24 mouse cellular contexts compared by ENCODE assay signal in genomic region chr2:60534755-60535154, GRCm38 (mm10). TPM values are rescaled to one million over a fixed set of nuclear protein-coding genes. Genes with fewer than 3 reads are reported as not detected.
"Had no signal": no experiment of that assay in that cellular context is flagged by ENCODE, and none has a peak within 500 bp of the region (broad histone marks: within the 10 kb centered on the region; RNA-seq: fewer than 3 reads in every experiment).

No protein-coding gene starts in this region.

- DNase-seq: gastrocnemius, adult 2 months; gastrocnemius, postnatal 10 days; gastrocnemius, postnatal 25 days; heart, adult 2 months; heart, postnatal 10 days; heart, postnatal 4 days; kidney, adult 18-20 months; kidney, adult 8-10 months; kidney, postnatal 10 days; kidney, postnatal 25 days; kidney, postnatal 4 days; liver; liver, embryonic 13.5 days had no signal

- H3K4me3 ChIP-seq: gastrocnemius, adult 2 months; heart, adult 2 months; heart, embryonic 10.5 days; heart, embryonic 12.5 days; hindbrain, embryonic 10.5 days; intestine, embryonic 15.5 days; layer of hippocampus, adult 2 months; left cerebral cortex, adult 2 months; limb, embryonic 10.5 days; limb, embryonic 12.5 days; liver, embryonic 13.5 days had no signal

- H3K4me2 ChIP-seq: heart, embryonic 12.5 days; intestine, embryonic 15.5 days; limb, embryonic 12.5 days; liver, embryonic 11.5 days; liver, embryonic 13.5 days had no signal

- ATAC-seq: inflammation-experienced regulatory T-cells, adult 6 months; intestine, embryonic 15.5 days; intestine, postnatal 0 days had no signal

- H3K9me3 ChIP-seq: heart, embryonic 10.5 days; intestine, embryonic 15.5 days; limb, embryonic 10.5 days; limb, embryonic 12.5 days; liver, embryonic 13.5 days had no signal

- H3K36me3 ChIP-seq: heart, embryonic 10.5 days; heart, embryonic 12.5 days; hindbrain, embryonic 10.5 days; intestine, embryonic 15.5 days; limb, embryonic 10.5 days; limb, embryonic 12.5 days; liver, embryonic 13.5 days had no signal

- H3K27me3 ChIP-seq: heart, embryonic 12.5 days; intestine, embryonic 15.5 days; limb, embryonic 12.5 days; liver, embryonic 13.5 days had no signal

- H3K4me1 ChIP-seq: heart, embryonic 10.5 days; heart, embryonic 12.5 days; hindbrain, embryonic 10.5 days; intestine, embryonic 15.5 days; limb, embryonic 10.5 days; liver, embryonic 13.5 days had no signal

- H3K9ac ChIP-seq: heart, embryonic 12.5 days; intestine, embryonic 15.5 days; limb, embryonic 12.5 days; liver, embryonic 13.5 days had no signal

- H3K27ac ChIP-seq: gastrocnemius, adult 2 months; heart, adult 2 months; heart, embryonic 10.5 days; hindbrain, embryonic 10.5 days; intestine, embryonic 15.5 days; layer of hippocampus, adult 2 months; left cerebral cortex, adult 2 months; limb, embryonic 10.5 days; limb, embryonic 12.5 days; liver, embryonic 13.5 days had no signal

RNA-seq across cellular contexts. Expression of gene Pla2r1, which starts 18.4 kb away (rescaled TPM):
- polyA plus RNA-seq: inflammation-experienced regulatory T-cells, adult 6 months had no signal
